Mouse (Mus musculus): ENCODE measurements around the gene Zdbf2.
A peak's percentile ranks its signal among the peaks of the same experiment; 100 is the strongest.

Zdbf2 gene

GRCm38 (mm10) chr1:63272741-63273338 lies at the start of gene Zdbf2:
TSS of gene Zdbf2 (plus strand) at chr1:63273265.
- DNase-seq, result peak in 1 of 2 experiments; percentile 35

- no peak for DNase-seq
Observed at GRCm38 (mm10) chr1:63225009-63225408, 48.1 kb upstream of the Zdbf2 start.

- DNase-seq, result no peak
Observed at GRCm38 (mm10) chr1:63225890-63226289, 47.2 kb upstream of the Zdbf2 start.

GRCm38 (mm10) chr1:63227241-63227640 lies 45.8 kb upstream of the Zdbf2 start:
- DNase-seq, result no peak

GRCm38 (mm10) chr1:63237371-63237770 lies 35.7 kb upstream of the Zdbf2 start:
- no peak for DNase-seq

- no peak for DNase-seq
Observed at GRCm38 (mm10) chr1:63239305-63239704, 33.8 kb upstream of the Zdbf2 start.

- DNase-seq, result no peak
Observed at GRCm38 (mm10) chr1:63239751-63240150, 33.3 kb upstream of the Zdbf2 start.

- no peak for DNase-seq
Observed at GRCm38 (mm10) chr1:63243854-63244253, 29.2 kb upstream of the Zdbf2 start.

GRCm38 (mm10) chr1:63246862-63247521 lies 26.1 kb upstream of the Zdbf2 start:
- no peak for DNase-seq

- DNase-seq, result no peak
Observed at GRCm38 (mm10) chr1:63247831-63248359, 25.2 kb upstream of the Zdbf2 start.

- no peak for DNase-seq
Observed at GRCm38 (mm10) chr1:63248360-63248851, 24.7 kb upstream of the Zdbf2 start.

- DNase-seq, result no peak
Observed at GRCm38 (mm10) chr1:63249261-63249660, 23.8 kb upstream of the Zdbf2 start.

GRCm38 (mm10) chr1:63252351-63253209 lies 20.5 kb upstream of the Zdbf2 start:
- peak in 1 of 2 experiments; percentile 22 for DNase-seq

GRCm38 (mm10) chr1:63253291-63253690 lies 19.8 kb upstream of the Zdbf2 start:
- no peak for DNase-seq

- no peak for DNase-seq
Observed at GRCm38 (mm10) chr1:63255101-63255500, 18.0 kb upstream of the Zdbf2 start.

GRCm38 (mm10) chr1:63256083-63256482 lies 17.0 kb upstream of the Zdbf2 start:
- no peak for DNase-seq

- DNase-seq, result no peak
Observed at GRCm38 (mm10) chr1:63258501-63258900, 14.6 kb upstream of the Zdbf2 start.

GRCm38 (mm10) chr1:63259271-63259830 lies 13.7 kb upstream of the Zdbf2 start:
- no peak for DNase-seq

GRCm38 (mm10) chr1:63259916-63260741 lies 12.9 kb upstream of the Zdbf2 start:
- no peak for DNase-seq

- no peak for DNase-seq
Observed at GRCm38 (mm10) chr1:63260742-63261033, 12.4 kb upstream of the Zdbf2 start.

- DNase-seq, result no peak
Observed at GRCm38 (mm10) chr1:63261041-63261590, 11.9 kb upstream of the Zdbf2 start.

- no peak for DNase-seq
Observed at GRCm38 (mm10) chr1:63263671-63264070, 9.4 kb upstream of the Zdbf2 start.

Data from lung, postnatal 4 days (tissue).